Mouse (Mus musculus) mesoderm, embryonic 11.5 days (tissue): ENCODE measurements around the gene Rreb1.

Experiments used
- DNase-seq: peaks from one replicate; pipeline ENCODE4 v3.0.0-alpha.2; 2012; ENCODE audit warnings: low read depth, low spot score

Rreb1 gene

DNA sequence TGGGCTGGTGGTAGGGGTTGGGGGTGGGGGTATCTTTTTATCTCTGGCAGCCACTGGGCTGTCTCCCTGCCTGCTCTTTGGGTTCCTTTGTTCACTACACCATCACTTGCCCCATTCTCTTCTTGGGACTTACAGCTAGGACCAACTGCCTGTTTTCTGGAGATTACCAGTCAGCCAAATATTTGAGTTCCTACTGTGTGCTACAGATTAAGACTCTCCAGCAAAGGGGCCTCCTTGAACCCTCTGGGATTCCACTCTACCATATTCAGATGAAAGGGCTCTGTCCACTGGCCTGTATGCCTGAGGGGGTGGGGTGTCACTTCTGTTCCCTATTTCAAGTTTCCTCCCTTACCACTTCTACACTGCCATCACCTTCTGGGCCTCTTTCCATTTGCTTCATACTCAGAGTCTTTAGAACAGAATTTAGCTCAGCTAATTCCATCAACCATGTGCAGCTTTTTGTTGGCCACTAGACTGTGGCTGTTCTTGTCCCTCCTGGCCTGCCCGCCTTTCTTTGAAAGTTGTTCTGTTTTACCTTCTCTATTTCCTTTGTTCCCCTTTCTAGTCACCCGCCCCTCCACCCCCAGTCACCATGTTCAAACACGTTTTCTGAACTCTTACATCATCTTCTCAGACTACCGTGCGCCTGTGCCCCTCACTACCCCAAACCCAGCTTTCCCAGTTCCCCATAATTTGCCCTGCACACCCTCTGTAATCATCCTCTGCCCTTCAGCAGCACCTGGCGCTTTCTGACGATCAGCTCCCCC, 95.1 kb downstream of the Rreb1 start:
- no peak for DNase-seq

- DNase-seq: no peak
These were observed 97.7 kb downstream of the Rreb1 start for GRCm38 (mm10) chr13:37875919-37876318.

DNA sequence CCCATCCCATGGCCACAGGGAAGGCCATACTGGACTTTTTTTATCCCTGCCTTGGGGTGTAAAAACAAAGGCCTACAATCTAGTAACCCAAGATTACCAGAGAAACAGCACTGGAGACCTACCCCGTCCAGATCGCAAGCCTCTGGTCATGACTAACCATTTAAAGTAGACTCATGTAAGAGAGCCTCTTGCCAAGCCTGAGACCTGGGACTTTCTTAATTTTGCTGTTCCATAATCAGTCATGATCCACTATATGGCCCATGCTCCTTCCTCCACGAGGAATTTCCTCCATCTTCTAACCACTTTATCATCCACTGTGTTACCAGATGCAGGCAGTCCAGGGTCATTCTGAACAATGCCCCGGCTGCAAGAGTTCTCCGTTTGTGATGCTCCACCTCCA, 98.2 kb downstream of the Rreb1 start:
- DNase-seq: no peak

DNA sequence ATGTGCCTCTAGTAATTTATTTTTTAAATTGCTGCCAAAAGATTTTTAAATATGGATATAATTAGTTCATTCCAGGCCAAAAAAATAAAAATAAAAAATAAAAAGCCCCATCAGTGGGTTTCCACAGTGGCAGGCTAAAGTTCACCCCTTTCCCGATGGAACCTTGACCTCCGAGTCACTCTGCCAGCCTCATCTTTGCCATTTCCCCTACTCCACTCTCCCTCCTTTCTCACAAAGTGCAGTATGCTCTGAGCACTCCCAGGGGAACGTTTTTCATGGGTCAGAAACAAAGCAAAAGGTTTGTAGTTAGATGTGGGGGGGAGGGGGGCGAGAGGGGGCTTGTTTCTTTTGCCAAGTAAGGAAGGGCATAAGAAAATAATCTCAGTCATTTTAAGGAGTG, 98.6 kb downstream of the Rreb1 start:
- DNase-seq: no peak

DNA sequence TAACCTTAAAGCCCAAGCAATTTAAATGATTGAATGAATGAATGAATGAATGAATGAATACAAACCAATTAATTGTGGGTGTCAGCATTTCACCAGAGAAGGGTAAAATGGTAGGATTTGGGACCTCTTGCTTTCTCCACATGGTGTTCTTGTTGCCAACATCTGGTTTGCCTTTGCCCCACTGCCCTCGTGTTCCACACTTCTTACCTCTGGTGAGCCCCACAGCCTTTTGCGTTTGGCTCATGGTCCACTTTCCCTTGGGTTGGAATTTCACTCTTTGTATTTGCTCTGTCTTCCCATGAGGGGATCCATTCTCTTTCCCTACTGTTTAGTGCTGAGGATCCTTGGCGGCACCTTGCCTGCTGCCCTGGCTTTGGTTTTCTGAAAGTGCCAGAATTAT, 99.0 kb downstream of the Rreb1 start:
- DNase-seq: no peak

DNA sequence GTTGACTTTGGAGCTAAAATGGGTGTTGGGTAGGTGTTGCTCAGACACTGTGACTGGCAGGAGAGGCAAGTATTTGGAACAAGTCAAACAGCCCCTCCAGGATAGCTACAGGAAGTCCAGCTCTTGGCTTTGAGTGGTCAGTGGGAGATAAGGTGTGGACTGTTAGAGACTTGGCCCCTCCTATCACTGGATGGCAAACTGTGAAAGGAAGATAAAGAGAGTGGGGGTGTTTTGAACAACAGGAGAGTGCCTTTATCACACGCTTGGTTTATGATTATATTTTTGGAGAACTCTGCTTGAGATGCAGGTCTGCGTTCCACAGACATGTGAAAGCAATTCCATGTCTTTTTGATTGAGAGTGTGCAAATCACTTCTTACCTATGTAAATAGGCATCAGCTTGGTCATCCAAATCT, 100.7 kb downstream of the Rreb1 start:
- no peak for DNase-seq

DNA sequence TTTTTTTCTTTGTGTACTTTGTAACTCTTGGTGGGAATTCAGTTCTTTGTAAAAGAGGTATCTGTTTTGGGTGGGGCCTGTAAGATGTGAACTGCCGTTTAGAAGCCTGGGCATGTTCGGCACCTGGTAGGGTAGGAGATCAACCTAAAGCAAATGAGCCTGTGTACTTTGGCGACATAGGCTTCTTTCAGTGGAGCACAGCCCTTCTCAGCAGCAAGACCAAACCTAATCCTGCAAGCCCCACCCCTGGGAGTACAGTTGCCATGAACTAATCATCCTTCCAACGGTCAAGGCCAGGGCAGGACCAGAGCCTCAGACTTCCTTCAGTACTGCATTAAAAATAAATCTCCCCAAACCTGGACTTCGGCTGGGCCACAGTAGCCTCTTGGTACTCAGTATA, 101.4 kb downstream of the Rreb1 start:
- no peak for DNase-seq

DNA sequence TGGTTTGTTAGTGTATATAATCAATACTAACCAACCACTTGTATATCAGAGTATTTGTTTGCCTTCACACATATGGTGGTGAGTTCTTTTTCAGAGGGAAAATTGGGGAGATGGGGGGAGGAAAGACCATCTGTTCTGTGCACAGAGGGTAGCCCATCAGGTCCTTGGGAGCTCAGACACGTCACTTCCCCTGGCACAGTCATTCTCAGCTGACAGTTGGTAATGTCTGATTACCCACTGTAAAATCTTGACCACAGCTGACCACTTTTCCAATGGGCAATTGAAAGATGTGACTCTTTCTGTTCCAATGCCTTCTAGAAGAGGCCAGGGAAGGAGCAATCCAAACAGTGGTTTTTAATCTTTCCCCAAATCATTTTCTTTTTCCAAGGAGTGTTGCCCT, 101.8 kb downstream of the Rreb1 start:
- no peak for DNase-seq

DNA sequence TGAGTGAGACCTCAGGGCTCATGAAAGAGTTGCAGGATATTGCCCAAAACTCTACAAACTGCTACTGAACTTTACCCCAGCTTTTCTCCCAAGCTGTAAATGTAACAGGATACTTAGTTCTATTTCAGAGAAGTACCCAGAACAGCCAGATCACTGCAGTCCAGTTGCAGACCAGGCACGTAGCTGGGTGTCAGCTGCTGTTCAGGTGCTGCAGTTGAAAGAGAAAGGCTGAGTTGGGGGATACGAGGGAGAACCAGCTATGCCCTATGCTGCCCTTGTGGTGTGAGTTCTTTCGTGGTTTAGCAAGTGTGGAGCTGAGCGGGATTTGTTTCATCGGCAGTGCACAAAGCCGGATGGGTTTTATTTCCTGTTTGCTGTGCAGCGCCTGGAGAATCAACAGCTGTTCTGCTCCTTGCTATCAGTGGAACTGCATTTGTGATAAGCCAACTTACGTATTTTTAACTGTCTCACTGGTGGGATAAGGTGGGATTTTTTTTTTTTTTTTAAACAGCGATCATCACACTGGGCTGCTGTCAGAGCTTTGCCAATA, 102.5 kb downstream of the Rreb1 start:
- no peak for DNase-seq

DNA sequence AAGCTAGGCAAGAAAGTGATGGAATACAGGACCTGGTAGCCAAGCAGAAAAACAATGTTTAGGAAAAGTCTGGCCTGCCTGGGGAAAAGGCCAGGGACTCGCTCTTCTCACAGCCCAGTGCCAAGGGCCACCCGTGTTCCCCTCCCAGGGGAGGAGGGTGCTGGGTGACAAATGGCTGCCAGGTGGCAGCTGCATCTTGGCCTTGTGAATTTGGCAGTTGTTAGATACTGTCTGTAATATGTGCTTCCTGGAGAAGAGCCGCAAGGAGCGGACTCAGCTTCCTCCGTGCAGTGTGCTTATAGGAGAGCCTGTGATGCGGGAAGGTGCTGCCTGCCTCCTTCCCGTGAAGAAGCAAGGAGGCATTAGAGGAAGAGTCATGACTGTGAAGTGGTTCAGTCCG, 104.3 kb downstream of the Rreb1 start:
- no peak for DNase-seq

DNA sequence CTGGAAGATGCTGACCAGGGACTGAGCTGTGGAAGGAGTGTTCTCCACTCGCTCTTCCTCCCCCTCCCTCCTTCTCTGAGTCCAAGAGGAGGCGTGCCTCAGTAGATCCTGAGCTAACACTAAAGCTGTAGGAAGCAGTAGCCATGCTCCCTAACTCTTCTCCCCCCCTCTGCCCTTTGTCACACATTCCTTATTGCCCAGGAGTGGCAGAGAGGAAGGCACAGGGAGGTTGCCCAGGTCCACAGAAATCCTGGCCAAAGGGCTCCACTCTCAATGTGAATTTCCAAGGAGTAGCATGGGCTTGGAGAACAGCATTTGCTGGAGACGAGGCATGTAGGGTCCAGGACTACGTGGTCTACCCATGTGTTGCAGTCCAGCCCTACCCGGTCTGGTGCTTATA, 104.8 kb downstream of the Rreb1 start:
- DNase-seq: no peak

DNA sequence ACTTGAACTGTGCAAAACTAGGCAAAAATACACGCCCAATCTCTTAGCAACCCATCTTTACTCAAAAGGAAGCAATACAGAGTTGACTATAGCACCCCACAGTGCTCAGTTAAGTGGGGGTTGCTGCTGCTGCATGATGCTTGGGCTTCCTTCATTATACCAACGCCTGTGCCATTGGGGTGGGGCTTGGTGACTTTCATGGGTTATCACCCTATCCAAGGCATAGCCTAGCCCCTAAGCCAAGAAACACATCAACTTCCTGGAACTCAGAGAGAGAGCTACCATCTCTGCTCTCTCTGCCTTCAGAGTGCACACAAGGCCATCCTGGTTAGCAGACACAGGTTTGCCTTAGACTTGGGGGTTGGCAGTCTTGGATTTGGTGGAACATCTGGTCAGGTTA, 107.2 kb downstream of the Rreb1 start:
- no peak for DNase-seq

- DNase-seq: no peak
These were observed 107.8 kb downstream of the Rreb1 start for GRCm38 (mm10) chr13:37886024-37886423.

DNA sequence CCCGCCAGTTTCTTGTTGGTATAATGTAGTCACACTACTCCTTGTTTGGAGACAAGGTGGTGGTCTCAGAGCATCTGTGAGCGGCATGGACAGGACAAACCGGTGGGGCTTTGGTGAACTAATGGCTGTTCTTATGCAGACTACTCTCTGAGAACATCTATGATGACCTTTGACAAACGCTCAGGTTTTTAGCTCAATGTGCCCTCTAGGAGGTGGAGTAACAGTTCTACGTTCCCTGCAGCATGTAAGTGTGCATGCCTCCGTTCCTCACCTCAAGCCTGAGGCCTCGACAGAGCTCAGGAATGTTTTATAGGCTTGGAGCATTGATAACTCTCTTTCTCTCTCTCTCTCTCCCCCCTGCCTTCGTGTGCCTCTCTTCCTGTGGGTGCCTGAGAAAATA, 116.6 kb downstream of the Rreb1 start:
- DNase-seq: no peak

GRCm38 (mm10) chr13:37895564-37896254, 117.5 kb downstream of the Rreb1 start:
- no peak for DNase-seq

- no peak for DNase-seq
These were observed 118.2 kb downstream of the Rreb1 start for GRCm38 (mm10) chr13:37896423-37896822.

GRCm38 (mm10) chr13:37898772-37899171, 120.6 kb downstream of the Rreb1 start:
- DNase-seq: no peak

DNA sequence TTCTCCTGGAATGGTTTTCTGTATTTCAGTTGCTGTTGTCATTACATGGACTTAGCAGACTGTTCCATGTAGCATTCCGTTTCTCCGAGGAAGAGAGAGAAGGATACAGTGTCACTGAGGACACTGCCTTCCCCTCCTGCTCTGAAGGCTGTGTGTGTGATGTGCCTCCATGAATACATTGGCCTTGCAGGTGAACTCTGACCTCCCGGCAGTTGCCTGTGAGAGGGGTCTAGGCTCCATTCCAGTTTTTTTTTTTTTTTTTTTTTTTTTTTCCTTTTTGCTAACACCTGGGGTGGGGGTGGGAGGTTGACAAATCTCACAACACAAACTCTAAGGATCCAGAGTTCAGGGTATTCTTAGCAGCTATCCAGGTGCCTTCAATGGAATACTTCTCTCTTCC, 124.8 kb downstream of the Rreb1 start:
- DNase-seq: no peak

DNA sequence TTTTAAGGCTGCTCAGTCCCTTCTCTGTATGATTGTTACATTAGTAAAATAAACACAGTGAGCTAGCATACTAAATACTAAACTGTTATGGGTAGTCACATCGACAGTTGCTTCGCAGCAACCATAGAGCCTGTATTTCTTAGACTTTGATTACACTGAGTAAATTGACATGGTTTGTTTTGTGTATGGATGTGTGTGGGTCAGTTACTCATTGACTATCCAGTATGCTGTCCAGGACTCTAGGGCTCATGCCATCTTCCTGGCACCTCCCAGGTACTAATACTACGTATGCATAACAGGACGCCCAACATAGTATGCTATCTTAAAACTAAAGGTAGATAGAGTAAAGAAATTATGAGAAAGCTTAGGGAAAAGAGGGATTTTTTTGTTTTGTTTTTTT, 125.3 kb downstream of the Rreb1 start:
- DNase-seq: no peak

GRCm38 (mm10) chr13:37904436-37904835, 126.2 kb downstream of the Rreb1 start:
- DNase-seq: no peak

- DNase-seq: no peak
These were observed 129.9 kb downstream of the Rreb1 start for GRCm38 (mm10) chr13:37908061-37908460.

GRCm38 (mm10) chr13:37908493-37908892, 130.3 kb downstream of the Rreb1 start:
- no peak for DNase-seq

- no peak for DNase-seq
These were observed 131.0 kb downstream of the Rreb1 start for GRCm38 (mm10) chr13:37909225-37909624.
